Mouse (Mus musculus) ES-Bruce4 (cell line): ENCODE results near the gene Dpy19l3. TPM values are rescaled to one million over a fixed set of nuclear protein-coding genes. Genes with fewer than 3 reads are reported as not detected.

Source experiments
- H3K27ac ChIP-seq: 2 replicates; pipeline ENCODE4 v1.5.1; 2012; ENCODE audit warnings: low read length, inconsistent platforms; ENCODE audit not compliant: insufficient read depth
- H3K27me3 ChIP-seq: 2 replicates; pipeline ENCODE4 v1.6.1; 2012; ENCODE audit warnings: mild to moderate bottlenecking, low read length, inconsistent platforms; ENCODE audit not compliant: control insufficient read depth, poor library complexity, insufficient read depth, severe bottlenecking
- H3K36me3 ChIP-seq: 2 replicates; pipeline ENCODE4 v1.6.1; 2012; ENCODE audit warnings: inconsistent platforms, mild to moderate bottlenecking, low read length, moderate library complexity; ENCODE audit not compliant: control insufficient read depth, poor library complexity, insufficient read depth, severe bottlenecking
- H3K4me1 ChIP-seq: one replicate; pipeline ENCODE4 v1.8.1; 2011; ENCODE audit warnings: low read length; ENCODE audit not compliant: control insufficient read depth, insufficient read depth
- H3K4me3 ChIP-seq: 2 replicates; pipeline ENCODE4 v1.5.1; 2011; ENCODE audit warnings: low read depth, mild to moderate bottlenecking, low read length
- H3K9ac ChIP-seq: 2 replicates; pipeline ENCODE4 v1.6.1; 2012; ENCODE audit warnings: low read depth, mild to moderate bottlenecking, inconsistent platforms; ENCODE audit not compliant: poor library complexity, severe bottlenecking
- H3K9me3 ChIP-seq: replicated peaks from 2 replicates; pipeline ENCODE4 v1.6.1; 2012; ENCODE audit warnings: mild to moderate bottlenecking, low read length, inconsistent platforms; ENCODE audit not compliant: control insufficient read depth, poor library complexity, insufficient read depth, severe bottlenecking
- CTCF ChIP-seq: IDR thresholded peaks from one replicate; pipeline ENCODE4 v1.8.1; 2011; ENCODE audit warnings: low read depth, low read length
- EP300 ChIP-seq: IDR thresholded peaks from 2 replicates; pipeline ENCODE4 v1.6.1; 2011; ENCODE audit warnings: low read depth, low read length; ENCODE audit not compliant: insufficient read depth
- POLR2A ChIP-seq: IDR thresholded peaks from one replicate; pipeline ENCODE4 v1.8.1; 2011; ENCODE audit warnings: low read length; ENCODE audit not compliant: insufficient read depth
- polyA plus RNA-seq: library from polyadenylated mRNA; stranded (reverse); fragments of >200 nt; gene quantifications from 2 replicates; pipeline ENCODE4 v1.2.4, GENCODE M21; 2011; ENCODE audit warnings: low read depth; ENCODE audit not compliant: missing spikeins, insufficient read depth, insufficient read length

The Dpy19l3 gene
- polyA plus RNA-seq, 1 experiment, result 31.9 TPM

- H3K9me3 ChIP-seq, result no peaks in the 10 kb centered on the region
- TF ChIP-seq POLR2A, result no peak
- no peak for TF ChIP-seq CTCF
- TF ChIP-seq EP300, result no peak
- H3K36me3 ChIP-seq, result no peaks in the 10 kb centered on the region; the same call in 1 of the 2 replicates
- no peak overlapping the region for H3K9ac ChIP-seq
- H3K27ac ChIP-seq, result no peak overlapping the region
- no peaks in the 10 kb centered on the region for H3K27me3 ChIP-seq
- no peak overlapping the region for H3K4me3 ChIP-seq
- H3K4me1 ChIP-seq, result no peaks in the 10 kb centered on the region
These were observed 62.1 kb downstream of the Dpy19l3 start for GRCm38 (mm10) chr7:35692117-35692516.

- Histone ChIP-seq H3K27me3 (no peaks in the 10 kb centered on the region), H3K4me3 (no peak overlapping the region), H3K4me1 (no peaks in the 10 kb centered on the region), H3K9ac (no peak overlapping the region), H3K9me3 (no peaks in the 10 kb centered on the region), H3K36me3 (no peaks in the 10 kb centered on the region; the same call in 1 of the 2 replicates), H3K27ac (no peak overlapping the region)
- no peak for TF ChIP-seq CTCF
These were observed 65.4 kb downstream of the Dpy19l3 start for GRCm38 (mm10) chr7:35688781-35689349.

- Histone ChIP-seq H3K27ac (no peak overlapping the region), H3K27me3 (no peaks in the 10 kb centered on the region), H3K9me3 (no peaks in the 10 kb centered on the region), H3K36me3 (no peaks in the 10 kb centered on the region; the same call in 1 of the 2 replicates), H3K9ac (no peak overlapping the region), H3K4me1 (no peaks in the 10 kb centered on the region), H3K4me3 (no peak overlapping the region)
- TF ChIP-seq CTCF (no peak), POLR2A (no peak), EP300 (no peak)
These were observed 66.0 kb downstream of the Dpy19l3 start for GRCm38 (mm10) chr7:35688276-35688675.

GRCm38 (mm10) chr7:35687229-35687628 lies 67.0 kb downstream of the Dpy19l3 start:
- Histone ChIP-seq H3K4me1 (no peaks in the 10 kb centered on the region), H3K27ac (no peak overlapping the region), H3K4me3 (no peak overlapping the region), H3K36me3 (no peaks in the 10 kb centered on the region; the same call in 1 of the 2 replicates), H3K9me3 (no peaks in the 10 kb centered on the region), H3K27me3 (no peaks in the 10 kb centered on the region), H3K9ac (no peak overlapping the region)
- no peak for TF ChIP-seq POLR2A
- TF ChIP-seq CTCF, result no peak
- TF ChIP-seq EP300, result no peak

- H3K27ac ChIP-seq, result no peak overlapping the region
- H3K27me3 ChIP-seq, result no peaks in the 10 kb centered on the region
- no peak overlapping the region for H3K4me3 ChIP-seq
- peak; percentile 97 for TF ChIP-seq CTCF
- TF ChIP-seq POLR2A, result no peak
- no peak for TF ChIP-seq EP300
- no peaks in the 10 kb centered on the region for H3K4me1 ChIP-seq
- no peaks in the 10 kb centered on the region for H3K9me3 ChIP-seq
- no peaks in the 10 kb centered on the region; the same call in 1 of the 2 replicates for H3K36me3 ChIP-seq
- no peak overlapping the region for H3K9ac ChIP-seq
These were observed 67.5 kb downstream of the Dpy19l3 start for GRCm38 (mm10) chr7:35686756-35687155.

- no peak for TF ChIP-seq CTCF
- no peak for TF ChIP-seq POLR2A
- TF ChIP-seq EP300, result no peak
- Histone ChIP-seq H3K36me3 (no peaks in the 10 kb centered on the region; the same call in 1 of the 2 replicates), H3K9me3 (no peaks in the 10 kb centered on the region), H3K27me3 (no peaks in the 10 kb centered on the region), H3K4me1 (no peaks in the 10 kb centered on the region), H3K4me3 (no peak overlapping the region), H3K9ac (0 out of 2 replicates have a peak overlapping the region, but pooled peaks have one; percentile 25), H3K27ac (no peak overlapping the region)
These were observed 68.0 kb downstream of the Dpy19l3 start for GRCm38 (mm10) chr7:35686216-35686615.
